ENCODE assay signal across 9 mouse cellular contexts in genomic region chr1:38628901-38629585, GRCm38 (mm10). TPM values are rescaled to one million over a fixed set of nuclear protein-coding genes. Genes with fewer than 3 reads are reported as not detected.
DNase-seq lines count a peak whose midpoint lies in the region; ATAC-seq lines count a peak whose summit lies in the region.
"Had no signal": no experiment of that assay in that cellular context is flagged by ENCODE, and none has a peak within 500 bp of the region (broad histone marks: within the 10 kb centered on the region; RNA-seq: fewer than 3 reads in every experiment).

No protein-coding gene starts in this region.

- ATAC-seq in heart, embryonic 12.5 days (ENCODE audit: insufficient number of reproducible peaks, low FRiP score), result no peak
- no peak for ATAC-seq in embryonic facial prominence, embryonic 14.5 days (ENCODE audit: low read depth)
- peak; percentile 23 for ATAC-seq in intestine, embryonic 15.5 days
- no peak for ATAC-seq in midbrain, embryonic 12.5 days (ENCODE audit: low FRiP score, low read depth)
- no peak for ATAC-seq in erythroid progenitor cell, adult 5-6 weeks (replicated peaks; ENCODE audit: low FRiP score, poor library complexity, severe bottlenecking)

- no peak overlapping the region for H3K4me2 ChIP-seq in heart, embryonic 12.5 days
- peak overlapping the region; percentile 90 for H3K4me2 ChIP-seq in embryonic facial prominence, embryonic 14.5 days (ENCODE audit: low read depth, low read length)
- H3K4me2 ChIP-seq in intestine, embryonic 15.5 days (replicated peaks), result peak overlapping the region; percentile 14; the same call in 1 of the 2 replicates
- H3K4me2 ChIP-seq in midbrain, embryonic 12.5 days (replicated peaks), result no peak overlapping the region; the same call in 1 of the 2 replicates

- peaks cover 31% of the 10 kb centered on the region for H3K27me3 ChIP-seq in heart, embryonic 10.5 days (ENCODE audit: insufficient read depth, poor library complexity, severe bottlenecking)
- peaks cover 27% of the 10 kb centered on the region; the same call in 1 of the 2 replicates for H3K27me3 ChIP-seq in heart, embryonic 12.5 days (replicated peaks)
- H3K27me3 ChIP-seq in embryonic facial prominence, embryonic 14.5 days (replicated peaks; ENCODE audit: control insufficient read depth, insufficient read depth, low read length), result no peaks in the 10 kb centered on the region
- peaks cover 11% of the 10 kb centered on the region; the same call in 1 of the 2 replicates for H3K27me3 ChIP-seq in intestine, embryonic 15.5 days (replicated peaks)
- no peaks in the 10 kb centered on the region for H3K27me3 ChIP-seq in midbrain, embryonic 12.5 days
- H3K27me3 ChIP-seq: CH12.LX had no signal

- DNase-seq in heart, embryonic 10.5 days (ENCODE audit: low spot score), result no peak
- DNase-seq in embryonic facial prominence, embryonic 14.5 days (ENCODE audit: low spot score), result peak; percentile 74
- no peak for DNase-seq in thymus, postnatal 0 days (ENCODE audit: low spot score)
- DNase-seq in cerebellum, postnatal 4 days (ENCODE audit: low spot score in 2 of 2), result no peak

- no peak overlapping the region for H3K4me3 ChIP-seq in heart, embryonic 10.5 days
- H3K4me3 ChIP-seq in heart, embryonic 12.5 days, result no peak overlapping the region
- no peak overlapping the region for H3K4me3 ChIP-seq in embryonic facial prominence, embryonic 14.5 days (ENCODE audit: low read depth, low read length)
- H3K4me3 ChIP-seq in intestine, embryonic 15.5 days (replicated peaks), result no peak overlapping the region
- H3K4me3 ChIP-seq in midbrain, embryonic 12.5 days, result no peak overlapping the region

- H3K36me3 ChIP-seq in heart, embryonic 10.5 days, result no peaks in the 10 kb centered on the region
- no peaks in the 10 kb centered on the region for H3K36me3 ChIP-seq in heart, embryonic 12.5 days
- H3K36me3 ChIP-seq in embryonic facial prominence, embryonic 14.5 days (ENCODE audit: control insufficient read depth, insufficient read depth, low read length), result no peaks in the 10 kb centered on the region
- H3K36me3 ChIP-seq in intestine, embryonic 15.5 days, result no peaks in the 10 kb centered on the region
- H3K36me3 ChIP-seq in midbrain, embryonic 12.5 days, result no peaks in the 10 kb centered on the region

- H3K9me3 ChIP-seq in heart, embryonic 10.5 days, result no peaks in the 10 kb centered on the region
- no peaks in the 10 kb centered on the region for H3K9me3 ChIP-seq in heart, embryonic 12.5 days (replicated peaks)
- H3K9me3 ChIP-seq in embryonic facial prominence, embryonic 14.5 days (ENCODE audit: control insufficient read depth, low read length), result no peaks in the 10 kb centered on the region
- H3K9me3 ChIP-seq in intestine, embryonic 15.5 days, result no peaks in the 10 kb centered on the region
- H3K9me3 ChIP-seq in midbrain, embryonic 12.5 days, result no peaks in the 10 kb centered on the region

- H3K27ac ChIP-seq in heart, embryonic 10.5 days, result peak overlapping the region; percentile 91; the same call in 1 of the 2 replicates
- no peak overlapping the region for H3K27ac ChIP-seq in heart, embryonic 12.5 days (ENCODE audit: poor library complexity, severe bottlenecking)
- H3K27ac ChIP-seq in embryonic facial prominence, embryonic 14.5 days (replicated peaks; ENCODE audit: low read depth, low read length), result peak overlapping the region; percentile 98
- H3K27ac ChIP-seq in intestine, embryonic 15.5 days, result peak overlapping the region; percentile 95
- peak overlapping the region; percentile 32 for H3K27ac ChIP-seq in midbrain, embryonic 12.5 days (replicated peaks)

- WGBS in heart, embryonic 10.5 days, result 32% methylated on average over 11 of the region's 11 CpGs
- WGBS in heart, embryonic 12.5 days, result 38% methylated on average over 11 of the region's 11 CpGs
- 23% methylated on average over 11 of the region's 11 CpGs for WGBS in embryonic facial prominence, embryonic 14.5 days
- WGBS in intestine, embryonic 15.5 days, result 18% methylated on average over 11 of the region's 11 CpGs
- WGBS in midbrain, embryonic 12.5 days, result 20% methylated on average over 11 of the region's 11 CpGs

- H3K9ac ChIP-seq in heart, embryonic 12.5 days, result no peak overlapping the region
- 0 out of 2 replicates have a peak overlapping the region, but pooled peaks have one; percentile 2 for H3K9ac ChIP-seq in embryonic facial prominence, embryonic 14.5 days (ENCODE audit: low read depth, low read length)
- H3K9ac ChIP-seq in intestine, embryonic 15.5 days, result no peak overlapping the region
- no peak overlapping the region for H3K9ac ChIP-seq in midbrain, embryonic 12.5 days (replicated peaks)

- peaks cover 49% of the 10 kb centered on the region for H3K4me1 ChIP-seq in heart, embryonic 10.5 days
- H3K4me1 ChIP-seq in heart, embryonic 12.5 days (replicated peaks), result peaks cover 20% of the 10 kb centered on the region
- H3K4me1 ChIP-seq in embryonic facial prominence, embryonic 14.5 days (ENCODE audit: control insufficient read depth, insufficient read depth, low read length), result peaks cover 36% of the 10 kb centered on the region
- H3K4me1 ChIP-seq in intestine, embryonic 15.5 days (replicated peaks), result peaks cover 14% of the 10 kb centered on the region
- H3K4me1 ChIP-seq in midbrain, embryonic 12.5 days, result peaks cover 45% of the 10 kb centered on the region

RNA-seq across cellular contexts. Expression of gene Aff3, which starts 35.7 kb away (rescaled TPM):
- polyA plus RNA-seq in heart, embryonic 10.5 days (2016; fragmentation: Nextera tagmentation; extraction: Ambion mirVana), result 5.3 and 6.9 TPM in 2 replicates
- 5.3 and 5.7 TPM in 2 replicates for polyA plus RNA-seq in heart, embryonic 12.5 days (2016; fragmentation: Nextera tagmentation; extraction: Ambion mirVana)
- 13.8 and 15.8 TPM in 2 replicates for polyA plus RNA-seq in embryonic facial prominence, embryonic 14.5 days (2014; fragmentation: Nextera tagmentation; extraction: Ambion mirVana)
- 8.5 and 9.3 TPM in 2 replicates for polyA plus RNA-seq in intestine, embryonic 15.5 days (2015; fragmentation: Nextera tagmentation; extraction: Ambion mirVana)
- 25.4 and 27.1 TPM in 2 replicates for polyA plus RNA-seq in midbrain, embryonic 12.5 days (2016; fragmentation: Nextera tagmentation; extraction: Ambion mirVana)
- 11.6 and 16.1 TPM in 2 replicates for polyA plus RNA-seq in thymus, postnatal 0 days (2015; fragmentation: Nextera tagmentation; extraction: Ambion mirVana)
- 6.8 and 9.6 TPM in 2 replicates for total RNA-seq in erythroid progenitor cell, adult 5-6 weeks (2015; ENCODE audit: low replicate concordance)
- total RNA-seq in erythroid progenitor cell, adult 5-6 weeks (2017; ENCODE audit: low replicate concordance), result 4.0 and 5.0 TPM in 2 replicates

Comparison
In these comparisons a context has a peak if more than half of its experiments do, and no peak if none do; other contexts are left out.
1. H3K4me2 ChIP-seq: peak in embryonic facial prominence, embryonic 14.5 days (single experiment) and intestine, embryonic 15.5 days (single experiment); none in heart, embryonic 12.5 days (single experiment) and midbrain, embryonic 12.5 days (single experiment).